Mouse (Mus musculus) left cerebral cortex, postnatal 4 days (tissue): ENCODE measurements around the gene Usp18. TPM values are rescaled to one million over a fixed set of nuclear protein-coding genes. Genes with fewer than 3 reads are reported as not detected.

Experiments used
- DNase-seq: peaks from one replicate; pipeline ENCODE4 v3.0.0-alpha.2; 2022
- intact Hi-C: fragments of 180-260 bp; cut with DNase I; formaldehyde crosslinking; loops from one replicate; pipeline ENCODE4 v1.15.1; 2025
- total RNA-seq, 2 experiments: library from RNA; stranded (reverse); gene quantifications; 2 replicates each; pipeline ENCODE4 v1.2.3; 2021

Gene Usp18
- total RNA-seq, 2 experiments from 2014 or later = not detected

DNA sequence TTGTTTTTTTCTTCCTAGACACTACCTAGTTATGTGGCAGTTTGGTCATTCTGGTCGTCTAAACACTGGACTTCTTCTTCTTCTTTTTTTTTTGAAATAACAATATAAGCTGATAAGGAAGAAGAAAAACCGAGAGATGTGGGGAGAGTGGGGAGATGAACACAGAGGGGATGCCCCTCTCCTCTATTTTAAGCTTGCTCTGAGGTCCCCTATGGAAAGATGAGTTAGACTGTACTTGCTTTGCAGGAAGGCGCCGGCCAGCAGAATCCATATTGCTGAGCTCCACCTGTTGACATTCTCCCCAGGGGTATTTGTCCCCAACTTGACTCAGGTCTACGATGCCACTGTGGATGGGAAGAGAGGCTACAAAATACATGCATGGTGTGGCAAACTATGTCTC is 21.6 kb upstream of the Usp18 start:
- intact Hi-C loops = no loop called here
- no peak for DNase-seq

DNA sequence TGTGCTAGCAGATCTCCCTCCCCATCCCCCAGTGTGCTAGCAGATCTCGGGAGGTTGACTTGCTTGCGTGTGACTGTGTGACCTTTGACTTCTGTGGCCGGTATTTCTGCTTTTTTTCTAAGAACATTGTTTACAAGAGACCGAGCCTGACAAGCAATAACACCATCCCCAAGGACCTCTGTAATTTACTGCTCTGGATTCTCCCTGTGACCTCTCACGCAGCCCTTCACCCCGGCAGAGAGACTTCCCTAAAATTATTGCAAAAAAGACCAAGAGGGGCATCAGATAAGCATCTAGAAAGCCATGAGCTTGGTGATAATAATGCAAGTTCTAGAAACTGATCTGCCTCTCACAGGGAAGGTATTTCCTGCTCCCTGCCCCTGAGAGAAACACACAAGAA is 20.7 kb upstream of the Usp18 start:
- DNase-seq = no peak
- intact Hi-C loops = no loop called here

DNA sequence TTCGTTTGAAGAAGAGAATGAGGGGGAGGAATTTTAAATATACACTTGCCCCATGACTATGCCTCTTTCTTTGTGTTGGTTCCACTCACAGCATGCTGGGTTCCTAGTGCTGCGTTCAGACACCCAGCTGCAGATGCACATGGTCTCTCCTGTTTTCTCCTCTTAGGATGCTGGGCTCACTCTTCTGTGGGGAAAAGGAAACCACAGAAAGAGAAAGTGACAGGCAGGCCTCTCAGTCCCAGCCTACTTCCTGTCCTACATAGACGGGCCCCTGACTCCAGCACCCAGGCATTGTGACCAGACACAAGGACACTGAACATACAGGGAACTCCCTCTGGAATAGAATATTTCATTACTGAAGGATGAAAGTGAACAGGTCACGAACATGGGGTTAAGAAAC is 19.7 kb upstream of the Usp18 start:
- no peak for DNase-seq
- intact Hi-C loops = no loop called here

- intact Hi-C loops = no loop called here
- no peak for DNase-seq
Observed at GRCm38 (mm10) chr6:121226744-121227143, 19.0 kb upstream of the Usp18 start.

DNA sequence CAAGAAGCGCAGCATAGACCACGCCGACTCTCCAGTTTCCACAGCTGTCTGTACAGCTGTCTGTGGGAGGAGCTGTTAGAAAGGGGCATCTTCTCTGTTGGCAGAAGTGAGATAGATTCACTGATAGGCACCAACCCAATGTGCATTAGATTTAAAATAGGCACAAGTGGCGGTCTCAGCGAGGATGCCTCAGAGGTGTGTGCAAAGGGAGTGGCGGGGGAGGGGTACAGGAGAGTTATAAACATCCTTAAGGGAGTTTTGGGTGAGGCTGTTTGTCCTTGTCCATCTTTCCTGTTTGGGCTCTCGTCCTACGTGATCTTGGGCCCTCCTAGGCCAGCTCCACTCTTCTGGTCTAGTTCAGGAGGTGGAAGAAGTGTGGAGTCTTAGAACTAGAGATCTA is 17.3 kb upstream of the Usp18 start:
- intact Hi-C loops = no loop called here
- DNase-seq = no peak

GRCm38 (mm10) chr6:121232652-121233051 is 13.1 kb upstream of the Usp18 start:
- intact Hi-C loops = no loop called here
- no peak for DNase-seq

DNA sequence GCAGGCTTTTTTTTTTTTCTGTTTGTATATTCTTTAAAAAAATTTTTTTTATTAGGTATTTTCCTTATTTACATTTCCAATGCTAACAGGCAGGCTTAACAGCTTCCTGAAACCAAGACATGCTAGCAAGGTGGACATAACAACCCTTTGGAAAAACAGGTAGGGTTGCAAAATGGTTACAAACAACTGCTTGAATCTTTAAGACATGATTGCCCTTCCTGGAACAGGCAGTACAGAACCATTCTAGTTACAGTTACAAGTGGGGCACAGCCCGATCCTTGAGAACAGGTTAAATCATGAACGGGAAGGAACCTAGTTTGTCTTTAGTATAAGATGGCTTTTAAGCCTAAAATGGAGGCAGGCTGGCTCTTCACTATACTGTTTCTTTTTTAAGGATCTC is 9.3 kb upstream of the Usp18 start:
- no peak for DNase-seq
- intact Hi-C loops = no loop called here

DNA sequence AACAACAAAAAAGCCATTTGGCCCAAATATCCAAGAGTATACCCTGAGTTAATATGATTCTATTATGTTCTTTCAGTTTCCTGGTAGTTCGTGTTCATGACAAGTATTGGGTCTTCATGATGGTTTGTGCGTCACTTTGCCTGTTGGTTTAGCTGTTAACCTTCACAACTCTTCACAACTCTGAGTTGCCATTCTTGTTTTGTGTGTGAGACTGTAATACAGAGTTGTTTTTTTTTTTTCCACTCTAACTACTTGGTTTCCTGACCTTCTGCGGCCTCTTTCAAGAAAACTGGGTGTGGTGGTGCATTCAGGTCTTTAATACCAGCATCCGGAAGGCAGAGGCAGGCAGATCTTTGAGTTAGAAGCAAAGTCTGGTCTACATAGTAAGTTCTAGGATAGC is 7.5 kb upstream of the Usp18 start:
- intact Hi-C loops = no loop called here
- DNase-seq = no peak

DNA sequence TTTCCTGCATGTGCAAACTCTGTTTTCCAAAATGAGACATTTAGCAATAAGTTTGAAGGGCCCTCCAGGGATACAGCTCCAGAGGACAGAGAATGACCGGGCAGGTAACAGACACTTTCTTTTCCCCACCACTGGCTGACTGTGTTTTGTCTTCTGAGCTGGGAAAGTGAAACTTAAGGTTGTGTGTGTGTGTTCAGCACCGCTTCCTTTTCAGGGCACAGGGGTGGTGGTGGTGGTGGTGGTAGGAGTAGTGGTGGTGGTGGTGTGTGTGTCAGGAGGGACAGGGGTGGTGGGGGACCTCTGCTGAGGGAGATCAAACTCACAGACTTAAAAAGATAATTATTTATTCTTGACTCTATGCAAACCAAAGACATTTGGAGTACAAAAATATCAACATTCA is 3.9 kb upstream of the Usp18 start:
- no peak for DNase-seq
- intact Hi-C loops = no loop called here

DNA sequence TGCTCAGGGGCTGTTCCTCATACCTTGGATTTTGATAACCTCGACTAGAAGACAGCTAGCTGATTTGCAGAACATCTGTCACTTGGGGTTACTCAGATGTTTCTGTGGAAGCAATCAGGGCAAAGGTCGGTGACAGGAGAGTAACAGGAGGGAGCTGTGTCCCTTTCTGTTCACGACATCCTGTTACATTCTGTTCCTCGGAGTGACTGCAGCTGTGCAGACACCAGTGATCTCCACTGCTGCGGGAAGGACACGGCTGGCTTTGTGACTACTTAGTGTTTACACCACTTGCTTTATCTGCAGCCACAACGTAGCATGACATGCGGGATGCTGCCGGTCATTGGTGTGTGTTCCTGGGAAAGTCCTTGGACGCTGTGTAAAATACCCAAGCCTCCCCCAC is 2.5 kb upstream of the Usp18 start:
- DNase-seq = no peak
- intact Hi-C loops = no loop called here

- DNase-seq = no peak
- intact Hi-C loops = no loop called here
Observed at GRCm38 (mm10) chr6:121246037-121246361, 293 bp downstream of the Usp18 start.

DNA sequence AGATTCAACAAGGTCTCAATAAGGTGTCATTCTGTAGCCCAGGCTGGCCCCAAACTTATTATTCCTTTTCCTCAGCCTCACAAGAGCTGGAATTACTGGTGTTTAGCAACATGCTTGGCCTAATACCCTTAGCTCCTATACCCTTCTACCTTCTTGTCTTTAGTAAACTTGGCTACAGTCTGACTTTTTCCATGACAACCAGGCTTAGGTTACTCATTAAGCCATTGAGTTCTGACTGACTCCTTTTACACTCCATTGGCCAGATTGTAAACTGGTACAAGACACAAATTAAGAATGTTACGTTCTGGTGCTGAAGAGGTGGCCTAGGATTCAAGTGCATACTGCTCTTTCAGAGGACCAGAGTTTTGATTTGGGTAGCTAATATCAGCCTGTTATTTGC is 4.7 kb downstream of the Usp18 start:
- intact Hi-C loops = no loop called here
- no peak for DNase-seq

DNA sequence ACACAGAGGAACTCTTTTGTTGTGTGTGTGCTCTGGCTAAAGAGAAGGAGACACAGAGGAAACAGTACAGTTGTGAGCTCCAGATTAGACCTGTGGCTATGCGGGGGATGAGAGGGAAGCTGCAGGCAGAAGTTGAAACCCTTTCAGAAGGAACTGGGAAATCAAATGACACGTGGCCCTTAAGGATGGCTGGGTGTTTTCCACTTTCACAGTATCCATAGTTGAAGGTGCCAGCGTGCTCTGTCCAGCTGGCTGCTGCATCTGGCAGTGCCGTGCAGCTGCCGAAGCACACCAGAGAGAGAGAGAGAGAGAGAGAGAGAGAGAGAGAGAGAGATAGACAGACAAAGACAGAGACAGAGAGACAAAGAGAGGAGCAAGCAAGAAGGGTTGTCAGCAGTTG is 5.5 kb downstream of the Usp18 start:
- intact Hi-C loops = no loop called here
- no peak for DNase-seq

DNA sequence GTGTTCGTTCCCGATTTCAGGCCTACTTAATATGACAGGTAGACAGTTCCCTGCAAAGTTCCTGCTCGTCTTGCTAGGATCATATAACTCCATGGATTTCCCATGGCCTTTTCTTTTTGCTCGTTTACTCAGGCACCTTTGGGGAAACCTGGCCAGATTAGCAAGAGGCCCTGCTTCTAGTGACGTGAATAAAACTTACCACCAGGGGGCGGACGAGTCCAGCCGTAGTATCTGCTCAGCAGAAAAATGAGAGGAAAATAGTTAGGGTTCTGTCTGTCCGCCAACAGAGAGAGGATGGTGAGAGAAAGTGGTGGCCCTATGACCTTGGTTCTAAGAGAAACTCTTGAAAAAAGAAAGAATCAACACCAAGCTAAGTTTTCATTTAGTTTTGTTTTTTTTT is 14.8 kb downstream of the Usp18 start:
- intact Hi-C loops = no loop called here
- peak; percentile 74 for DNase-seq

DNA sequence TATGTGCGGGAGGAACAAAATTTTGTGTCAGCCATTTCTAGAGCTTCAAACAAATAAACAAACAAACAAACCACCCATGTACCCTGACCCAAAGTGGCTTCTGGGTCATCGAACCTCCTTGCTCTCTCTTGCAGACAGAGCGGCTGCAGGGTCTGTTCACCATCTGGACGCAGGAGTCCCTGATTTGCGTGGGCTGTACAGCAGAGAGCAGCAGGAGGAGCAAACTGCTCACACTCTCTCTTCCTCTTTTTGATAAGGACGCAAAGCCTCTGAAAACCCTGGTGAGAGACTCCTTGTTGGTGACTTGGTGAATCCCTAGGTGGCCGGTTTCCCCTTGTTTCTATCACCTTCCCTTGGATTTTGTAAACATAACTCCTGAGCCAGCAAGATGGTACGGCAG is 15.5 kb downstream of the Usp18 start:
- no peak for DNase-seq
- intact Hi-C loops = no loop called here

DNA sequence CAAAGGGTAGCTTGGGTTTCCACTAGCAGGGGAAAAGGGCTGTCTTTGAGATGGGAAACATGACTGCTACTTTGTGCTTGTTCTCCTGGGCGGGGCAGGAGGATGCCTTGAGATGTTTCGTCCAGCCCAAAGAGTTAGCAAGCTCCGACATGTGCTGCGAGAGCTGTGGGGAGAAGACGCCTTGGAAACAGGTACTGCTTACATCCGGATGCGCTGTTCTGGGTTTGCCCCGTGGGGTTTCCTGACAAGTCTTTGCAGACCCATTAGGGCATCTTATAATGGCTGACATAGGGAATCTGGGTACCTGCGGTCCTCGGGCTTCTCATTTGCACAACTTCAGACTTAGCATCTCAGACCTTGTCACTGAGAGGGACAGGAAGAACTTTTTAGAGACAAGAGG is 16.3 kb downstream of the Usp18 start:
- DNase-seq = no peak
- intact Hi-C loops = no loop called here

- intact Hi-C loops = no loop called here
- no peak for DNase-seq
Observed at GRCm38 (mm10) chr6:121262496-121262895, 16.8 kb downstream of the Usp18 start.

GRCm38 (mm10) chr6:121270156-121270555 is 24.4 kb downstream of the Usp18 start:
- intact Hi-C loops = no loop called here
- DNase-seq = no peak

DNA sequence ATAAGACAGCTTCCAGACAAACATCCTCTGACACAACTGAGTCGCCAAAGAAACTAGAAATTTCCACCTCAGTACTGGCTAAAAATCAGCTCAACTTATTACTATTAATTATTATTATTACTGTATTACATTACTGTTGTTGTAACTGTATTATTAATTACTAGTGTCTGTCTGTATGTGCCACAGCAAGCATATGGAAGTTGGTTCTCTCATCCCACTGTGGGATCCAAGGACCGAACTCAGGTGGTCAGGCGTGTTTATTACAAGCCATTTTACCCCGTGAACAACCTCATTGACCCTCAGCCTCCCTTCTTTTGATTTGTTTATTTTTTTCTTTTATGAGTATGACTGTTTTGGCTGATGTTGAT is 26.0 kb downstream of the Usp18 start:
- intact Hi-C loops = loop anchor here (2.0 kb wide), 1 partner anchor 261 kb away; no protein-coding TSS in a partner anchor
- DNase-seq = no peak

DNA sequence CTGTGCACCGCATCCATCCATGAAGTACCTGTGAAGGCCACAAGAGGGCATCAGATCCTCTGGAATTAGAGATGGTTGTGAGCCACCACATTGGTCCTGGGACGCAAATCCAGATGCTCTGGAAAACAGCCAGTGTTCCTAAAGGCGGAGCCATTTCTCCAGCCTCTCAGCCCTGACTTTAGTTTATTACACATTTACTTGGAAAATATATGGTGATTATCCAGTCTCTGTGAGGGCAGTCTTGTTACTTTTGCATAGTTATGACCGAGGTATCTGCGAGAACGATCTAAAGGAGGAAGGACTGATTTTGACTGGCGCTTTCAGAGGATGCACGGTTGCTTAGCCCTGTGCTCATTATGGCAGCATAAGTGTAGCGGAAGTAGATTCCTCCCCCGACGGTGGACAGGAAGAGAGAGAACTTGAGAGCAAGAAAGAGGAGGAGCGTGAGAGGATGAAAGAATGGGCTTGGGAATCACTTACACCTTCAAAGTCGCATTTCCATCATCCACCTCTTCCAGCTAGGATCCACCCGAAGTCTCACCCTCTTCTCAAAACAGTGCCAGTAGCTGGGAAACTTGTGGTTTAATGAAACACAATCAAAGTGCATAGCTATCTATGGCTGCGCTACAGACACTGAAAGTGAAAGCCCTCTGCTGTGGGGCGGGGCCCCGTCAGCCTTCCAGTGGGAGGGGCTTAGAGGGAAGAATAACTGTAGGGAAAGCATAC is 26.5 kb downstream of the Usp18 start:
- intact Hi-C loops = loop anchor here (2.0 kb wide), 1 partner anchor 261 kb away; no protein-coding TSS in a partner anchor
- DNase-seq = peak; percentile 72

GRCm38 (mm10) chr6:121274356-121274755 is 28.6 kb downstream of the Usp18 start:
- intact Hi-C loops = no loop called here
- DNase-seq = peak; percentile 11

- intact Hi-C loops = no loop called here
- no peak for DNase-seq
Observed at GRCm38 (mm10) chr6:121284132-121284531, 38.4 kb downstream of the Usp18 start.

GRCm38 (mm10) chr6:121299317-121299716 is 53.6 kb downstream of the Usp18 start:
- intact Hi-C loops = no loop called here
- DNase-seq = peak; percentile 5
